ENCODE assay signal across 19 mouse cellular contexts in genomic region chr19:23417668-23418067, GRCm38 (mm10). TPM values are rescaled to one million over a fixed set of nuclear protein-coding genes. Genes with fewer than 3 reads are reported as not detected.
"Had no signal": no experiment of that assay in that cellular context is flagged by ENCODE, and none has a peak within 500 bp of the region (broad histone marks: within the 10 kb centered on the region; RNA-seq: fewer than 3 reads in every experiment).

No protein-coding gene starts in this region.

- H3K9ac ChIP-seq: lung, embryonic 14.5 days; midbrain, embryonic 15.5 days; neural tube, embryonic 13.5 days; neural tube, embryonic 15.5 days had no signal

- H3K27ac ChIP-seq: midbrain, embryonic 10.5 days; midbrain, embryonic 15.5 days; neural tube, embryonic 13.5 days; neural tube, embryonic 15.5 days had no signal

- H3K4me3 ChIP-seq: midbrain, embryonic 10.5 days; midbrain, embryonic 15.5 days; myocyte; neural tube, embryonic 13.5 days; neural tube, embryonic 15.5 days had no signal

- H3K9me3 ChIP-seq: midbrain, embryonic 10.5 days; midbrain, embryonic 15.5 days; neural tube, embryonic 13.5 days; neural tube, embryonic 15.5 days had no signal

- H3K36me3 ChIP-seq: midbrain, embryonic 10.5 days; midbrain, embryonic 15.5 days; neural tube, embryonic 13.5 days; neural tube, embryonic 15.5 days had no signal

- H3K27me3 ChIP-seq: midbrain, embryonic 15.5 days; neural tube, embryonic 13.5 days; neural tube, embryonic 15.5 days had no signal

- ATAC-seq: midbrain, embryonic 15.5 days had no signal

- DNase-seq: lung, adult 18-20 months; lung, embryonic 14.5 days; lung, postnatal 10 days; lung, postnatal 4 days; retina, postnatal 1 day; right cerebral cortex, adult 18-20 months; right cerebral cortex, postnatal 25 days; right cerebral cortex, postnatal 4 days; spleen, adult 18-20 months; thymus, adult 18-20 months; thymus, postnatal 14 days; thymus, postnatal 36 days had no signal

- H3K4me2 ChIP-seq: lung, embryonic 14.5 days; midbrain, embryonic 15.5 days; neural tube, embryonic 13.5 days; neural tube, embryonic 15.5 days had no signal

- H3K4me1 ChIP-seq: midbrain, embryonic 15.5 days; neural tube, embryonic 15.5 days had no signal

RNA-seq across cellular contexts. Expression of gene Mamdc2, which starts 30.6 kb away (rescaled TPM):
- total RNA-seq: megakaryocyte, adult 5-6 weeks; megakaryocyte-erythroid progenitor cell, adult 5-6 weeks had no signal
